Mouse (Mus musculus): ENCODE measurements around the gene Mfap5. TPM values are rescaled to one million over a fixed set of nuclear protein-coding genes. Genes with fewer than 3 reads are reported as not detected.

Gene Mfap5
- total and polyA plus RNA-seq, 3 experiments: 20.5 to 113 (median 22.4) TPM

DNA sequence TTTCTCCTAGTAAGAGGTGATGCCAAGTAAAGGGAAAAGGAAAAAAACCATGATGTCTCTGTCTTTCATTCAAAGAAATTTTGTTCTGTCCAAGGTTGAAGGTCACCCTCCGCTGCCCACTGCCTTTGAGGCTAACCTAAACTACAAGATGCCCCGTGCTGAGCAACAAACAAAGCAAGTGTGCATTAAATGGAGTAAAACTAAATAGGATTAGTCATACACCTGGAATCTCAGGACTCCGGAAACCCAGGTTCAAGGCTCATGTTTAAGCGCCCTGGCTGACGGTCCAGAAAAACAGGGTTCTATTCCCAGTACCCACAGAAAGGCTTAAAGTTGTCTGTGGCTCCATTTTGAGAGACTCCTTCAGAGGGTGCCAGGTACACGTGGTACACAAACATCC, 13.2 kb upstream of the Mfap5 start:
- H3K36me3 ChIP-seq (ENCODE audit: control insufficient read depth, insufficient read depth, low read length): no peaks in the 10 kb centered on the region
- no peaks in the 10 kb centered on the region; the same call in 1 of the 2 replicates for H3K4me1 ChIP-seq (ENCODE audit: control insufficient read depth, insufficient read depth, low read length)
- TF ChIP-seq POLR2A (IDR thresholded peaks at IDR 0.05; ENCODE audit: insufficient read depth, low read depth, low read length): no peak
- intact Hi-C loops (cut with DNase I): no loop called here
- H3K9ac ChIP-seq (ENCODE audit: low read depth, low read length): no peak overlapping the region
- H3K4me3 ChIP-seq: no peak overlapping the region
- WGBS: 41% methylated on average over 6 of the region's 6 CpGs
- H3K79me2 ChIP-seq (replicated peaks; ENCODE audit: control insufficient read depth, insufficient read depth, low read length): no peaks in the 10 kb centered on the region
- DNase-seq: no peak
- peaks cover 5% of the 10 kb centered on the region for H3K27me3 ChIP-seq (ENCODE audit: control insufficient read depth, insufficient read depth, low read length)
- H3K27ac ChIP-seq: no peak overlapping the region

DNA sequence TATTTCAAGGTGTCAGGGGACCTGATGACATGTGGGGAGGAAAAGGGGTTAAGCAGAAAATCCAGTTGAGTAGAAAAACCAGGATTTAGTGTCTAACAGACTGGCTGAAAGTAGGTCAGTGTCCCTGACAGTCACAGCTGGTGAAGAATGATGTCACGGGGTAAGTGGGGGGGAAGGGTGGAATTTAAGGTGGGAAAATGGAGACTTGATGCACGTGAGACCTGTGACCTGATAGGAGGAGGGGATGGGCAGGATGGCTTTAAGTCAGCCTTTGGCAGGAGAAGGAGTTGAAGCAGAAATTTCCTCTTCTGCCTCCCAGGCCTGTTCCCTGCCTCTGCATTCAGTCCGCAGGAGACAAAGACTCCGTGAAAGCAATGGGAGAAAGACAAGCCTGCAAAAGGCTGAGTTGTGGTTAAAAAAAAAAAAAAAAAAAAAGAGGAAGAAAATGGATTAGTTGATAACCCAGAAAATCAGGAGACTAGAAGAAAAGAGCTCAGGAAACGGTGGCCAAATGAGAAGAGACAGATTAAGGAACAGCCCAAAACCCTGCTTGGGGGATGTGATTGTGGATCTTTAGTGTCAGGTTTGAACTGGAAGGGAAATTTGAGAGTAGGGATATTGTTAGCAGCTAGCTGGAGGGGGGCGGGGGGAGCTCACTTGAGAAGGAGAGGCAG, 11.7 kb upstream of the Mfap5 start:
- Histone ChIP-seq H3K36me3 (ENCODE audit: control insufficient read depth, insufficient read depth, low read length) (no peaks in the 10 kb centered on the region), H3K27ac (no peak overlapping the region), H3K27me3 (ENCODE audit: control insufficient read depth, insufficient read depth, low read length) (peaks cover 3% of the 10 kb centered on the region), H3K9ac (ENCODE audit: low read depth, low read length) (no peak overlapping the region), H3K4me3 (no peak overlapping the region), H3K4me1 (ENCODE audit: control insufficient read depth, insufficient read depth, low read length) (no peaks in the 10 kb centered on the region; the same call in 1 of the 2 replicates), H3K79me2 (replicated peaks; ENCODE audit: control insufficient read depth, insufficient read depth, low read length) (no peaks in the 10 kb centered on the region)
- 63% methylated on average over 6 of the region's 6 CpGs for WGBS
- no peak for DNase-seq
- intact Hi-C loops (cut with DNase I): no loop called here
- TF ChIP-seq CTCF (IDR thresholded peaks at IDR 0.05) (no peak), POLR2A (IDR thresholded peaks at IDR 0.05; ENCODE audit: insufficient read depth, low read depth, low read length) (no peak), EP300 (IDR thresholded peaks at IDR 0.05; ENCODE audit: insufficient read depth, low read depth, low read length) (no peak)

- WGBS: 16% methylated on average over 21 of the region's 21 CpGs
- peak overlapping the region; percentile 17; the same call in 1 of the 2 replicates for H3K27ac ChIP-seq
- intact Hi-C loops (cut with DNase I): no loop called here
Observed at GRCm38 (mm10) chr6:122495082-122495881, 10.4 kb upstream of the Mfap5 start.

DNA sequence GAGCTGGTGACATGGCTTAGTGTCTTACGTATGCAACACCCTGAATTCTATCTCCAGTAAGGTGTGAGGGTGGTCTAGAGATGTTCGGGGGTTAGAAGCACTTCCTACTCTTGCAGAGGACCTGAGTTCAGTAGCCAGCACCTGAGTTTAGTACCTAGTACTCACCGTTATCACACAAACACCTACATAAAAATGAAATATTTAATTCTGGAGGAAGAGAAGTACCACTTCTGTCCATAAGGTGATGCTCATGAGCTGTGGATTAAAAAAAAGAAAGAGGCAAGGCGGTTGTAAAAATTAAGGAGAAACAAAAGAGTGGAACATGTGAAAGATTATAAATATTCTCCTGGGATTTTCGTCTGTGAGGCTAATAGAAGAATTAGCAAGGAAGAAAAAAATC, 9.1 kb upstream of the Mfap5 start:
- 27% methylated on average over 5 of the region's 5 CpGs for WGBS
- Histone ChIP-seq H3K4me1 (ENCODE audit: control insufficient read depth, insufficient read depth, low read length) (no peaks in the 10 kb centered on the region; the same call in 1 of the 2 replicates), H3K79me2 (replicated peaks; ENCODE audit: control insufficient read depth, insufficient read depth, low read length) (no peaks in the 10 kb centered on the region), H3K27ac (no peak overlapping the region), H3K9ac (ENCODE audit: low read depth, low read length) (no peak overlapping the region), H3K36me3 (ENCODE audit: control insufficient read depth, insufficient read depth, low read length) (no peaks in the 10 kb centered on the region), H3K4me3 (no peak overlapping the region), H3K27me3 (ENCODE audit: control insufficient read depth, insufficient read depth, low read length) (no peaks in the 10 kb centered on the region)
- TF ChIP-seq CTCF (IDR thresholded peaks at IDR 0.05) (peak; percentile 95), EP300 (IDR thresholded peaks at IDR 0.05; ENCODE audit: insufficient read depth, low read depth, low read length) (no peak), POLR2A (IDR thresholded peaks at IDR 0.05; ENCODE audit: insufficient read depth, low read depth, low read length) (no peak)
- DNase-seq: no peak
- intact Hi-C loops (cut with DNase I): loop anchor here (1.0 to 2.0 kb wide), 2 partner anchors 24 to 64 kb away; no protein-coding TSS in a partner anchor

More at GRCm38 (mm10) chr6:122495082-122495881, 10.4 kb upstream of the Mfap5 start:
- H3K4me1 ChIP-seq (ENCODE audit: control insufficient read depth, insufficient read depth, low read length): no peaks in the 10 kb centered on the region; the same call in 1 of the 2 replicates
- H3K9ac ChIP-seq (ENCODE audit: low read depth, low read length): no peak overlapping the region
- DNase-seq: peak; percentile 42 to 55
- TF ChIP-seq EP300 (IDR thresholded peaks at IDR 0.05; ENCODE audit: insufficient read depth, low read depth, low read length) (no peak), POLR2A (IDR thresholded peaks at IDR 0.05; ENCODE audit: insufficient read depth, low read depth, low read length) (no peak), CTCF (IDR thresholded peaks at IDR 0.05) (no peak)
- no peaks in the 10 kb centered on the region for H3K79me2 ChIP-seq (replicated peaks; ENCODE audit: control insufficient read depth, insufficient read depth, low read length)
- no peak overlapping the region for H3K4me3 ChIP-seq
- H3K36me3 ChIP-seq (ENCODE audit: control insufficient read depth, insufficient read depth, low read length): no peaks in the 10 kb centered on the region
- peaks cover 2% of the 10 kb centered on the region for H3K27me3 ChIP-seq (ENCODE audit: control insufficient read depth, insufficient read depth, low read length)

DNA sequence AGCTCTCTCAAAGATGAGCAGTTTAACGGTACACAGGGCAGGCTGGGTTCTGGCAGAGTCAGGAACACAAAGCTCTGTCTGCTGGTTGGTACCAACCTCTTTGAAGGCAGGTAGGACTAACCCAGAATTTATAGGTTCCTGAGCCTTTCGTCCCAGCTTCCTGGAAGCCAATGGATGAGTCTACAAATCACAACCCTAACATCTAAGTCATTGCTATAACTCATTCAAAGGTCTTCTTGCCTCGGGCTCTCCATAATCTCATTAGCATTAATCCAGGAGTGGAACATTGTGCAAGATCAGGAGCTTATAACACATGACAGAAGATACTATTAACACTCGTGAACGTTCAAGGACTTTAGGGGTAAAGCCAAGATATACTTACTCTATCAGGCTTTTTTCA, 7.0 kb upstream of the Mfap5 start, which contains the start of gene Rimklb:
TSS of gene Rimklb (minus strand) at position 101 of the 400 bp plus-strand sequence.
- no peak for DNase-seq

GRCm38 (mm10) chr6:122505041-122505440, 604 bp upstream of the Mfap5 start:
- H3K79me2 ChIP-seq (replicated peaks; ENCODE audit: control insufficient read depth, insufficient read depth, low read length): no peaks in the 10 kb centered on the region
- TF ChIP-seq CTCF (IDR thresholded peaks at IDR 0.05): no peak
- no peak for TF ChIP-seq POLR2A (IDR thresholded peaks at IDR 0.05; ENCODE audit: insufficient read depth, low read depth, low read length)
- TF ChIP-seq EP300 (IDR thresholded peaks at IDR 0.05; ENCODE audit: insufficient read depth, low read depth, low read length): no peak
- no peak overlapping the region for H3K9ac ChIP-seq (ENCODE audit: low read depth, low read length)
- no peak overlapping the region for H3K4me3 ChIP-seq
- H3K27me3 ChIP-seq (ENCODE audit: control insufficient read depth, insufficient read depth, low read length): no peaks in the 10 kb centered on the region
- H3K27ac ChIP-seq: no peak overlapping the region
- intact Hi-C loops (cut with DNase I): no loop called here
- H3K4me1 ChIP-seq (ENCODE audit: control insufficient read depth, insufficient read depth, low read length): peaks cover 2% of the 10 kb centered on the region; the same call in 1 of the 2 replicates
- H3K36me3 ChIP-seq (ENCODE audit: control insufficient read depth, insufficient read depth, low read length): no peaks in the 10 kb centered on the region
- WGBS: 63% methylated on average over 4 of the region's 4 CpGs
- no peak for DNase-seq

More for the DNA sequence above, 7.0 kb upstream of the Mfap5 start, which contains the start of gene Rimklb:
- TF ChIP-seq EP300 (IDR thresholded peaks at IDR 0.05; ENCODE audit: insufficient read depth, low read depth, low read length): no peak
- no peak within 1 kb of the TSS for H3K27ac ChIP-seq
- H3K4me1 ChIP-seq (ENCODE audit: control insufficient read depth, insufficient read depth, low read length): no peaks in the 10 kb centered on the region; the same call in 1 of the 2 replicates
- H3K9ac ChIP-seq (ENCODE audit: low read depth, low read length): no peak within 1 kb of the TSS
- H3K36me3 ChIP-seq (ENCODE audit: control insufficient read depth, insufficient read depth, low read length): no peaks in the 10 kb centered on the region
- H3K4me3 ChIP-seq: no peak within 1 kb of the TSS
- no peaks in the 10 kb centered on the region for H3K27me3 ChIP-seq (ENCODE audit: control insufficient read depth, insufficient read depth, low read length)
- intact Hi-C loops (cut with DNase I): no loop called here
- H3K79me2 ChIP-seq (replicated peaks; ENCODE audit: control insufficient read depth, insufficient read depth, low read length): no peaks in the 10 kb centered on the region
- 71% methylated on average over 5 of the region's 5 CpGs for WGBS

All from heart, adult 2 months (tissue).